Mouse (Mus musculus) brain, adult 10 weeks (tissue): ENCODE results near the gene Vmn1r155. TPM values are rescaled to one million over a fixed set of nuclear protein-coding genes. Genes with fewer than 3 reads are reported as not detected.

Source experiments
- polyA plus RNA-seq: library from polyadenylated mRNA; stranded (reverse); fragments of 350-450 nt; fragmentation: Illumina TruSeq; extraction: RNeasy Lipid Tissue Mini Kit (QIAGEN cat#74804); gene quantifications from one replicate; pipeline ENCODE4 v1.2.3, GENCODE M21; 2015; ENCODE audit warnings: low read depth, low replicate concordance

The Vmn1r155 gene
- not detected for polyA plus RNA-seq

GRCm38 (mm10) chr7:22657718-22658117 lies at the start of gene Vmn1r155:
Vmn1r155 (plus strand) TSS chr7:22658018.

DNA sequence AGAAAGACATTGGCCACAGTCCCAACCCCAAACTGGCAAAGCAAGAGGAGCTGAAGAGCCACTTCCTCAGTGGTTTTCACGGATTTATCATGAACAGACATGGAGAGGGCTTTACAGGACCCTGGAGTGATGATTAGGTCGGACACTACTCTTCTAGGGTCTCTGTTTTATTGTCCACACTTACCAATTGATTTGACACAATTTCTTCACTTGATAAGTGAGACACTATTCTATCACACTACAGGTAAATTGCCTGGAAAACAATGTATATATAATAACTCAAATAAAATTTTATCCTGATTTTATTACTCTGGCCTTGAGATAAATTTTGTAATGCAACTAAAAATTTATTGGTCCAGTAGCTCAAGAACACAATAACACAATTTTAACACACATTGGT lies 34.4 kb downstream of the Vmn1r155 start, which contains the start of gene Gm8693:
Gene Gm8693, minus strand, starts transcription at position 101 of the 400 bp plus-strand sequence.

Other genes starting within 250 kb of the Vmn1r155 start
- not detected for gene Vmn1r148, start 244.4 kb upstream of the Vmn1r155 start, polyA plus RNA-seq
- not detected for gene Vmn1r149, start 219.8 kb upstream of the Vmn1r155 start, polyA plus RNA-seq
- not detected for gene Gm10665, start 193.9 kb upstream of the Vmn1r155 start, polyA plus RNA-seq
- not detected for gene Vmn1r151, start 158.3 kb upstream of the Vmn1r155 start, polyA plus RNA-seq
- gene Vmn1r152, start 135.1 kb upstream of the Vmn1r155 start, polyA plus RNA-seq, result not detected
- gene Gm8677, start 123.1 kb upstream of the Vmn1r155 start, polyA plus RNA-seq, result not detected
- gene Gm4201, start 92.7 kb upstream of the Vmn1r155 start, polyA plus RNA-seq, result not detected
- not detected for gene Gm4565, start 69.9 kb upstream of the Vmn1r155 start, polyA plus RNA-seq
- gene Gm8693, start 34.3 kb downstream of the Vmn1r155 start, polyA plus RNA-seq, result not detected
- not detected for gene Gm4567, start 61.7 kb downstream of the Vmn1r155 start, polyA plus RNA-seq
- not detected for gene Vmn1r157, start 103.7 kb downstream of the Vmn1r155 start, polyA plus RNA-seq
- gene Vmn1r158, start 132.8 kb downstream of the Vmn1r155 start, polyA plus RNA-seq, result not detected
- gene Vmn1r159, start 185.6 kb downstream of the Vmn1r155 start, polyA plus RNA-seq, result not detected
- gene Vmn1r160, start 213.2 kb downstream of the Vmn1r155 start, polyA plus RNA-seq, result not detected